Mouse (Mus musculus) fibroblast of lung, adult 2 months (primary cell): Measurements from ENCODE around the gene A730049H05Rik.

Source experiments
- DNase-seq: peaks from one replicate; pipeline ENCODE4 v3.0.0-alpha.2; 2011; ENCODE audit warnings: low read depth

The A730049H05Rik gene

DNA sequence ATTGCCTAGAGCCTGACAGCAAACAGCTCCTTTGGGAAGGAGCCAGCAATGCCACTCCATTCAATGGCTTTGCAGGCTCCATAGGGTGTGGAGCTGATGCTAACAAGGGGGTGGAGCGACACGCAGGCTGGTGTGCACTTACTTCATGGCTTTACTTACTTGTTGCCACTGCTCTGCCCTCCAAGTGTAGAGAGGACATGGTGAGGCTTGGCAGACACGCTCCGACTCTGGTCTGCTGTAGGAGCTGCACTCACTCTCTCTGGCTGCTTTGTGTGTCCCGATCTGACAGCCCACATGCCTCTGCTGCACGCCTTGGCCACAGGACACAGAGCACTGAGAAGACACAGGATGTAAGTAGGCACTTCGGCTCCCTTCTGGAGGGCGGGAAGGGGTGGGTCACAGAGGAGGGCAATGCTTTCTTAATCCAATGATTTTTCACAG lies at the start of gene A730049H05Rik:
TSS of gene A730049H05Rik (plus strand) at position 168 of the 441 bp plus-strand sequence.
- DNase-seq, result no peak

DNA sequence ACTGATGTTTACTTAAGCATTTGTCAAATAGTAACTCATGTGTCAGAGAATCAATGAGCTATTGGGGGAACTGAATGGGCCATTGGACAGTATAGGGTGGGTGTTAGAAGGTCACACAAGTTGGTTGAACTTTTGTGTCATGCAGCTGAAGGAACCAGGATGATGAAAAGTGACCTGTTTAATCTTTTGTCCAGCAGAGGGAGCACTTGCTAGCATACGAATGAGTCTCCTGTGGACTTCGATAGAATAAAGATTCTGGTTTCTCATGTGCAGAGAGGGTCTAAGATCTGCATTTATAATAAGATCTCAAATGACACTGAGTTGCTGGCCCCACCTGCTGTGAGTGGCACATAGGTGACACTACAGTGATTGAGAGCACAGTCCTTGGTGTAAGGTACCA lies 39.9 kb upstream of the A730049H05Rik start:
- peak; percentile 15 for DNase-seq

DNA sequence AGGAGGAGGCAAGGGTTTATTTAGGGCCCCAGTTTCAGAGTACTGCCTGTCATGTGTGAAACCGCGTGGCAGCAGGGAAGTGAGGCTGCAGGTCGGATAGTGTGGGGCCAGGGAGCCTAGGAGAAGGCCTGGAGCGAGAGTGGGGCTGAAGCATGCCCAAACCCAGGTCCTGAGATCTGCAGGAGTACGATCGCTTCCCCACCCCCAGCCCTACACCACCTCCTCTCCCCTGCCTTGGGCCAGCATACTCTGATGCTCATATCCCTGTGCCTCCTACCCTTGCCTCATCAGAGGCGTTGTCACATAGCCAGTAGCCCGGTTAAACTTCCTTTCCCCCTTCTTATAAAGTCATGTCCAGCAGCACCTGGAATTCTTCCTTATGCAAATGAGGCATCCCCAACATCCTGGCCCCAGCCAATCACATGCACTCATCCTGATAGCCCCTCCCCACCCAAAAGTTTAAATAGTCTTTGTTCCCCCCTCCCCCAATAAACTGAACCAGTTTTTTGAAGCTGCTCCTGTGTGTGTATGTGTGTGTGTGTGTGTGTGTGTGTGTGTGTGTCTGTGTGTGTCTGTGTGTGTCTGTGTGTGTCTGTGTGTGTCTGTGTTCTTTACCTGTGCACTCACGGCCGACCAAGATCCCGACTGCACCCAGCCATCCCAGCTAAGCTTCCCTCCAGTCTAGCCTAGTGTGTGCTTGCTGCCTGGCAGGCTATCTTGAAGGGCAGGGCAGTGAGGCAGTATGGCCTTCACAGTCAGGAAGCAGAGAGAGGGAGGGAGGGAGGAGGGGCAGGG lies 36.9 kb upstream of the A730049H05Rik start:
- no peak for DNase-seq

DNA sequence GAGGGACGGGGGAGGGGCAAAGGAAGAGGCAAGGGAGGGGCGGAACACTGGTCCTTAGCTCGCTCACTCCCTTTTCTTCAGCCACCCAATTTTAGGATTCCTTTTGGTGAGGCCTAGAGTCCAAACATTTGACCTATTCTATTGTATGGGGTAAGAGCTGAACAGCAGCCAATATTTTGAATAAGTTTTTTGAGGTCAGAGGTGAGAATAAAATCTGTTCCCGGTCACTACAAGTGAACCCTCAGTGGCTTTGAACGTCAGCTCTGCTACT lies 36.4 kb upstream of the A730049H05Rik start:
- no peak for DNase-seq

DNA sequence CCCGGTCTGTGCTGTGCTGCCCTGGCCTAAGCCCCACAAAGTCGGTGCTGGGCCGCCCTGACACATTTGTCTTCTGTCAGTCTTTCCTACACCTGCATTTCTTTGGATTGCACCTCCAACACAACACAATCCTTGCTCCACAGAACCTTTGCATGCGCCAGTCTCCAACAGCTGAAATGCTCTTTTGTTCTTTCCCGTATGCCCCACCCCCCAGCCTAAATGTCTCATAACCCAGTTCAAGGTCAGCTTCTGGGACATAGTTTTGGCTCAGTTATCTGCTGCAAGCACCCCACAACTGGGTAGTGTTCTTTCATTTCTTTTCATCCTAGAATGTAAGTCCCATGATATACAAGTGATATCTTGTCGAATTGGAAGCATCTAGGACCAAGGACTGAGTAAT lies 34.8 kb upstream of the A730049H05Rik start:
- DNase-seq, result no peak

DNA sequence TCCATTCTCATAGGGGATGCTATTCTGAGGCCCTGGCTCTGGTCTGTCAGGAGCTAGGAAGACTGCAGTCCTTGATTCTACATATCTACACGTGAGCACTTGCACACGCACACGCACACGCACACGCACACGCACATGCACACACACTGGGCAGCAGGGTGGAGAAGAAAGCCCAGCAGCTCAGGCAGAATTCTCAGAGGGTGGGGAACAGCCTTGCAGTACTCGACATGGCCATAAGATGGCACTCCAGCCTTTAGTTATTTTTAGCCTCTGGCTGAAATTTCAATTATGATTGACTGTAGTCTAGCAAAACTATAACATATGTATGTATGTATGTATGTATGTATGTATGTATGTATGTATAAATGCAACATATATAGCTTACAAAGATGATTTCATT lies 31.5 kb upstream of the A730049H05Rik start:
- DNase-seq, result no peak

DNA sequence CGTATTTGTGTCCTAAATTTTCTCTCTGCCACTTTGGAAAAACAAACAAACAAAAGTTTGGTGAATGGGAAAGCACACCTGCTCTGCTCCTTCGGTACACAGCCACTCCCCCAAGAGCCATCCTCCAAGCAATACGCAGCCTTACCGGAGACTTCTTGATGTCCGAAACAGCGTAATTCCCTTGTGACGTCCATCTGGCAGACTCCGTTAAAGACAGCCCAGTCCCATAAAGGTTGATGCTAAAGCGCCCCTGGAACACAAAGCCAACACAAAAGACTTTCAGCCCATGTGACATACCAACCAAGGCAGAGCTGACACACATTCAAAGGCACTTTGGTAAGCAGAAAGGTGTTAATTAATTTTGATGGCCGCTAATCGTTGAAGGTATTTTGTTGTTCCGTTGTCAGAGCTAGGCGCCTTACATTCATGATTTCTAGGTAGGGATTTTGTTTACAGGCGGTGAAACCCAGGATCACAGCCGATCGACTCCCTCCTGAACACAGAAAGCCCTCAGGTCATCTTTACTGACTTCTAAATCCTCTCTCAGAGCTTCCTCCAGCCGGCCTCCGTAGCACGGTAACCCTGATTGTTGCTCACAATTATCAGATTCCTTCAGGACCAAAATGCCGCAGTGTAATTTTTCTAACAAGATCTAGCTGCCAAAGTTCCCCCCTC lies 29.4 kb upstream of the A730049H05Rik start:
- DNase-seq, result no peak

DNA sequence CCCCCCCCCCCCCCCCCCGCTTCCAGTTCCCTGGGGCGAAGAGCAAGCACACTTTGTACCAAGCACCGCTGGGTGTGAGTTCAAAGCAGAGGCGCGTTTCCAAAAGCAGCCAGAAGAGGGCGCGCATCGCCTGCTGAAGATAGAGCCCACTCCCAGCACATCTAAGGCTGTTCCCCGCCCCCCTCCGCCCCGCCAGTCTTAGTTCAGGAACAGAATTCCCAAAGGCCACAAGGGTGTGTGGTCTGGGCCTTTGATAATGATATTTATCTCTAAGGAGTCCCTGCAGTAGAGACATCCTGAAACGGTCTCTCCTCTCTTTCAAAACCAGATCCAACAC lies 28.9 kb upstream of the A730049H05Rik start:
- DNase-seq, result peak; percentile 32

DNA sequence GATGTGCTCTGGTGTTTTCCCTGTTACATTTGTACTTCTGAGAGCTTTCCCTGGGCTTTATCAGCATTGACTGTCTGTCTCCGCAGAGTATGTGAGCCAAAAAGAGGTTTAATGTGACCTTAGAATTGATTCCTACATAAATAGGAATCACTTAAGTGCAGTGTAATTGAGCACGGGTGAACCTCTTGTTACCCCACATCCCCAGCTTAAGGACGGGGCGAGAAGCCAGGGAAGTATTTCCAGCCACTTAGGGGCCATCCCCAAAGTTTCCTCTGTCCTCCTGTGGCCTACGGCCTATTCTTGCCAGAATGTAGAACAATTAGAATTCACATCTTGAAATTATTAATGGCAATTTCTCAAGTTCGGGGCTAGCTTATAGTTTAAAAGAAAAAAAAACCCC lies 22.5 kb upstream of the A730049H05Rik start:
- DNase-seq, result no peak

DNA sequence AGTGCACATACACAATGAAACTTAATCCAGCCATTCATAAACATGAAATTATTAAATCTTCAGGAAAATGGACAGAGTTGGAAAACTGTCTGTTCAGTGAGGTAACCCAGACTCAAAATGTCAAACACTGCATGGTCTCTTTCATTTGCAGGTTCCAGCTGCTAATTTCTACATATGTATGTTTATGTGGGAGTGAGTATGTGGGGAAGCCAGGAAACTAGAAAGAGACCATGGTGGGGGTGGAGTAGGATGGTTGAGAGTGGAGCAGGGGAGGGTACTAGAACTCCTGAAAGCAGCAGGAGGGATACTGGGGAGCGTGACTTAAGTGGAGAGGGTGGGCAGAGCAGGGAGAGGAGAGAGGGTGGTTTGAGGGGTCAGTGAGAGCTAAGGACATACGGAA lies 14.8 kb upstream of the A730049H05Rik start:
- DNase-seq, result no peak

DNA sequence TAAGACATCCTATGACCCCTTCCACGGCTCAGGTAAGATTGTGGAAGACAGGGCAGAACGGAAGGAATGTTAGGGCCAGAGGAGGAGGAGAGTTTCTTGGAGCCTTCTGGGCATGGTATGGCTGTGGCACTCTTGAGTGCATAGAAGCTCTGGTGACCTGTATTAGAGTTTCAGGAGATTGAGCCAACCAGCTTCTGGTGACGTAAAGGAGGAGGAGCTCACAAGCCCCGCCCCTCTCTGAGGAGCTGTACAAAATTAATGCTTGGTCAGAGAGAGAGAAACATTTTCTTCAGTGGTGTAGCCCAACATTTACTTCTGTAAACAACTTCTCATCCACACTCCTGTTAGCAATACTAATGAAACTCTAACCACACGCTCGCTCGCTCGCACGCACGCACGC lies 13.9 kb upstream of the A730049H05Rik start:
- no peak for DNase-seq

DNA sequence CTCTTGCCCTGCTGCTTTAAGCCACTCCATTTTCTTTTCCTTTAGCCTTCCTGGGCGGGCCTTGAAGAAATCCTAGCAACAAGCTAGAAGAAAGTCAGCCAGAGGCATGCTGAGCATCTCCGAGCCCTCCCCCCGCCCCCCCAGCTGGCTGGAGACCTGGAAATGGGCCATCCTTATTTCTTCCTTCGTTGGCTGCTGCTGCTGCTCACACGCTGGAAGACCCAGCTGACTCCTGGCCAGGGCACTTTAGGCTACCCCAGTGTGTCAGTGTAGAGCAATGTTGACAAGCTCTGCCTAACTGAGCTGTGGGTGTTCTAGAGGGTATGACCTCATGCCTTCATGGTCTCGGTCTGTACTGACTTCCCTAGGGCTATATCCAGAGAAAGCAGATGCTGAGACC lies 13.1 kb upstream of the A730049H05Rik start:
- peak; percentile 18 for DNase-seq

DNA sequence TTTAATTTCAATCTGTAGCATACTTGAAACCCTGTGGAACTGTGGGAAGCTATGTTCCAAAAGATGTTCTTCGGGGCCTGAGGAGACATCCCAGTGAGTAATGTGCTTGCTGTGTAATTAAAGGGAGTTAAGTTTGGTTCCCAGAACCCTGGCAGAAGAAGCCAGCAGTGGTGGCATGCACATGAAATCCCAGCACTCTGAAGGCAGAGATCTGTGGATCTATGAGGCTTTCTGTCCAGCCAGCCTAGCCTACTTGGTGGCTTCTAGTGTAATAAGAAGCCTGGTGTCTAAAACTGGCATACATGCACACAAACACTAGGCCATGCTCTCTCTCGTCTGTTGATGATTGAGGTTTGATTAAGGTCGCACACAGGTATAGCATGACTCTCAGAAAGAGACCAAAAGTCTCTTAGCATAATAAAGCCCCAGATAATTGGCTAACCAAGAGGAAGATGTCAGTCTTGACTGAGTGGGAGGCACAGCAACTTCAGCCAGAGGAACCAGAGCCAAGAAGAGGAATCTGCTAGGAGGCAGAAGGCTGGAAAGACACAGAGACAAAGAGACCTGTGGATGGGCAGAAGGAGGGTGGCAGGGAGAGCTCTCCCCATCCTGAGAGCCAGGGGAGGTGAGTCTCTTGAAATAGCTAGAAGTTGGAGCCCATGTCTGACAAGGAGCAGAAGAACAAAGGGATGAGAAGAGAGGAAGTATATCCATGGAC lies 11.9 kb upstream of the A730049H05Rik start:
- DNase-seq, result no peak

DNA sequence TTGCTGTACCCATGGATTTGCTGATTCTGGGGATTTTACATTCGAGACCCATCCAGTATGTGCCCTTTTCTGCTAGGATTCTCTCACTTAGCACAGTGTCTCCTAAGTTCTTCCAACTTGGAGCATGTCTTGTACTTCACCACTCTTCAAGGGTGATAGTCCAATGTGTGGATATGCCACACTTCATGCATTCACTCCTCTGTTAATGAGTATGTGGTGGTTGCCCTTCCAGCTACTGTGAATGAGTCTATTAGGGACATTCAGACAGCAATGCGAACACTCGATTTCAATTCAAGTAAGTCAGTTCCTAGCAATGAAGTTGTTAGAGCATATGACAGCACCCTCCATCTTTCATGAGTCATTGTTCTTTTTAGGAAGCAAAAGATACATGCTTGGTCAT lies 6.5 kb upstream of the A730049H05Rik start:
- DNase-seq, result no peak

DNA sequence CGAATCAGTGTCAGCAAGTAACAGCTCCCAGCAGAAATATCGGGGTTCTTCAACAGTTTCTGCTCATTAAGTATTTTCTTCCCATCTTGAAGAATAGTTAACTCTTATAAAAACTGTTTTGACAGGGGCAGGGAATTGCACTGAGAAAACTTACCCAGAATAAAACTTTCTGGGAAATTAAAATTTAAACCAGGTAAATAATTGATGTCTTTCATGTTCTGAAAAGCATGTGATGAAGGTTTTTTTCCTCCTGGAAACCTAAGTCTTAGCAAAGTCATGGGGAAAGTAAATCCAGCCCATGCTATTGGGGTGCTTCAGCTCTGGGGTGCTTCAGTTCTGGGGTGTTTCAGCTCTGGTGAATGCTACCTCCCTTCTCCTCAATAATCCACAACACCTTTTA lies 5.7 kb upstream of the A730049H05Rik start:
- no peak for DNase-seq

DNA sequence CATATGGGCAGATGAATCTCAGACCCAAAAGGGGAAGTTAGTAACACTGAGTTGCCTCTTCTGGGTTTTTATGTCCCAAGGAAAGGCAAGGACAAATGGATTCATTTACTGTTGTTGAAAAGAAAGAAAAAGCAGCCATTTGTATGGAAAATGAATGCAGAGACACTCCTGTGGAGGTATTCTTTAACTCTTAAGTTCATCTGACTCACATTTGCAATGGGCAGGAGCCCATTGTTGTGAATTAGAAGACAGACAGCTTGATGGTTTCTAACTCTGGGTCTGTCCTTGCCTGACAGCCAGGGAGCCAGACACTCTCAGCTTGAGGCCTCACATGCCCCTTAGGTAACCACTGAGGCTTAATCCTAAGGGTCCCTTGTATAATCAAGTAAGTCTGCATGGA lies 4.7 kb upstream of the A730049H05Rik start:
- no peak for DNase-seq

DNA sequence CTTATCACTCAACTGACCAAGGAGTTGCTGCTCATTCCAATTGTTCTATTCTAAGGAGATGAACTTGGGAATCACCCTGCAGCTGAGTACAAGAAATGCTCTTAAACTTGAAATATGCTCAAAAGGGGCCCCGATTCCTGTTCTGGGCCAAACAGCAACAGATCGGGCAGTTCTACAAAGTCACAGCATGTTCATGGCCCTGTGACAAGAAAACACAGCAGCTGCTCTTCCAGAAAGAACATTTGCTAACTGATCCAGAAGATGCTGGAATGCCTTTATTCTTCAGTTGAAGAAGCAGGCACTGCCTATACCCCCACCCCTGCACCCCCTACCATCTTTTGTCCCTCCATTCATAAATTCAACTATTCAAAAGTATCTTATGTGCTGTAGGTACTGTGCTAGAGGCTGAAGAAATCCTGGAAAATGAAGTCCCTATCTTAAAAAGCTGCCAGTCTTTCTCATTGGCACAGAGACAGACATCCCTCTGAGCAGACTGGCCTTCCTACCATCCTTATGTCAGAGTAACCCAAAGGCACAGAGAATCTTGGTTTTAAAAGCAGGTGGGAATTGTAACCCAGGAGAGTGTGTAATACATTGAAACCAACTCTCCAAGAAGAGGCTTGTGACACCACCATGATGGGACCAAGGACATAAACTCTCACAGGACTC lies 3.4 kb upstream of the A730049H05Rik start:
- no peak for DNase-seq

DNA sequence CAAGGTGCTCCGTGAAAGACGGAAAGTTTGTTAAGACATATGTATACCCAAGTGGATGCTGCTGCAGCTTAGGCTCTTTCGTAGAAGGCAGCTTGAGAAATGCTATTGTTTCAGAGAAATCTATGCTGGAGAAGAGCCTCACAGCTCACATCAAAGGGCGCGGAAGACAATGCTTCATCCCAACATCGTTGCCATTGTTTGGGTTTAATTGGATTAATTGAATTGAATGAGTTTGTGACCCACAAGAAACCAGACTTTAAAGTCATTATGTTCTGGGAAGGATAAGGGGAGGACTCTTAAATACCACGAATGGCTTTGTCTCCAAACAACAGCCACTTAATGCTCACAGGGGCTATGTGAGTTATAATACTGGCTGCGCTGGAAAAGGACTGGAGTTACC lies 1.4 kb downstream of the A730049H05Rik start:
- DNase-seq, result no peak

DNA sequence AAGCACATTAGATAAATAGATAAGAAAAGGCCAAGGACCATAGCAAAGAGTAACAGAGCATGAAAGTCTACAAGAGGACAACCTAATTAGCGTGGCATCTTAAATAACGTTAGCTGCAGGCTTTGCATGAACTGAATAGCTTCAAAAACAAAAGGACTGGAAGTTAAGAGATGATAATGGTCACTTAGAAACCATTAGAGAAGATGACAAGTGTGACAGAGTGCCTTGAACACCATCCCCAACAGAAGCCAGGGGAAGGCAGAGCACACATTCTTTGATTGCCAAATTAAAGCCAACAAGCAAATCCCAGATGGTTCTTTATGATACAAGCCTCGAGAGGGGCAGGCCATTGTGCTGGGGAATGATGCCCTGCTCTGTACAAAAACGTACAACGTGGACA lies 5.3 kb downstream of the A730049H05Rik start:
- no peak for DNase-seq

DNA sequence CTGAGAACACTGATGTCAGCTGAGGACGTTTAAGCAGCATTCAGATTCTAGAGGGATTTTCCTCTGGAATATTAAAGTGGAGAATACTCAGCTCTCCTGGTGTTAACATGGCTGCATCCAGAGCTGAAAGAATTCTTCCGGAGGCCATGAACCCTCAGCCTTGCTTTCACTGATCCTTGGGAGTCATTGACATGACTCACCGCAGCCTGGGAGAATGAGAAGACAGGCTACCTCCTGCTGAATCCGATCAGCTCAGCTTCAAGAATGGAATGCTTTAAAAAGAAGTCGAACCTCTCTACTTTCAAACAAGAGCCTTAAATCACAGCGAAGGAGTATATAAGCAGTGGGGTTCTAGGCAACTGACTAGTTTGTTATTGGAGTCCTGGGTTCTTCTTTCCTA lies 5.7 kb downstream of the A730049H05Rik start:
- DNase-seq, result no peak

DNA sequence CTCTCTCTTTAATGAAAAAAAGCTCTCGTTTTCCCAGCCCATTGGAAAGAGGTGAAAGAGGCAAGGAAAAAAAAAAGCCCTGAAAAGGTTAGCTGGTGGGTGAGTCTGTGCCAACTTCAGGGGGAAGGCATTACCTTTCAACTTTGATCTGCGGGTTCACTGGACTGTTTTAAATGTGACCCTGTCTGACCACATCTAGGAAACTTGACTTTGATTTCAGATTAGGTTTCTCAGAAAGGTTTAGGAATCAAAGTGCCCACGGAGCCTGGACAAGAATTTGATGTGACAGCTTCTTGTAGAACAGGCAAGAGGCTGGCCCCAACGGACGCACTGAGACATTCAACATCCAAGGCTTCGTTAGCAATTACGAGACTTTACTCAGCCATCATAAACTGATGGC lies 7.7 kb downstream of the A730049H05Rik start:
- no peak for DNase-seq

DNA sequence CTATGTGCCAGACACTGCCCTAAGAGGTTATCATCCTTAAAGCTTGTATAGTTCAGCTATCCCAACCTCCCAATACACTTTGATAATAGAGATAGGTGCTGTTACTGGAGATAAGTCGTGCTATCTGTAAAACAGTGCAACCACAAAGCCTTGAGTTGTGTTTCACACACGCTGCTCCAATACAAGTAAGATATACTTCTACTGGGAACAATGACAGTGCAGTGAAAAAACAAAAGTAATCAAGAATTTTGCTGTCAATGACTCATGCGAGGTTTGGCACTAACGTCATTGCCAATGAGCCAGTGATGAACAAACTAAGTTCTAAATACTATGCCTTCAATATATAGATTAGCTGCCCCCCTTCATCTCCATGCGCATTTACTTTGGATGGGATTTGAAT lies 10.3 kb downstream of the A730049H05Rik start:
- DNase-seq, result no peak

DNA sequence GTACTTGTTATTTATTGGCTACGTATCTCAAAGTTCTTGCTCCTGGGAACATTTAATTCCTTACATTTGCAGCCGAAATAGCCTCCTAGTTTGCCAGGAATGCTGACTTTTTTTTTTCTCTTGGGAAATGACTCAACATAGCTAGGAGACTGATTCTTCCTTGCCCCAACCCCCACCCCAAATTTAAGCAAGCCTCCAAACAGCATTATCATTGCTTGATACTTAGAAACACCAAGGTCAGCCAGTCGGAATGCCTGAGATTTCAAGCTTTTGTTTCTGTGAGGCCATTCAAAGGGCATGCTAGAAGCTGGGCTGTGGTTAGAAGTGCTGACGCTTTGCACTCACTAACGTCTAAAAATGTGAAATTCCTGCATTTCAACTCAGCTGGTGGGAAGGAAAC lies 11.1 kb downstream of the A730049H05Rik start:
- peak; percentile 56 for DNase-seq
